Mouse (Mus musculus) CD4-positive, CD25-positive, alpha-beta regulatory T cell, adult 4 months (primary cell): Measurements from ENCODE around the gene Pax2. TPM values are rescaled to one million over a fixed set of nuclear protein-coding genes. Genes with fewer than 3 reads are reported as not detected.
"Not testable (repeated sequence)": the region's sequence is repeated elsewhere in the genome, so short reads cannot be mapped to it uniquely, and the experiment has no call there.

Experiments
- ATAC-seq: one replicate; pipeline ENCODE4 v1.8.0; 2017
- polyA plus RNA-seq, 2 experiments: library from polyadenylated mRNA; unstranded; fragments of 100-300 nt; shearing (Covaris generic); gene quantifications; one replicate each; pipeline ENCODE4 v1.2.1; 2017

Pax2 gene
- polyA plus RNA-seq, 2 experiments from 2014 or later, result 0.13 TPM; not detected in 1

- ATAC-seq, result no peak
Measured at GRCm38 (mm10) chr19:44835931-44836861, 80.4 kb downstream of the Pax2 start.

GRCm38 (mm10) chr19:44837426-44838205, 81.8 kb downstream of the Pax2 start:
- no peak for ATAC-seq

- no peak for ATAC-seq
Measured at GRCm38 (mm10) chr19:44838321-44838720, 82.5 kb downstream of the Pax2 start.

GRCm38 (mm10) chr19:44842661-44843060, 86.8 kb downstream of the Pax2 start:
- ATAC-seq, result not testable (repeated sequence)

GRCm38 (mm10) chr19:44849465-44849864, 93.6 kb downstream of the Pax2 start:
- no peak for ATAC-seq

GRCm38 (mm10) chr19:44858671-44859070, 102.8 kb downstream of the Pax2 start:
- ATAC-seq, result no peak

- ATAC-seq, result no peak
Measured at GRCm38 (mm10) chr19:44868766-44869165, 112.9 kb downstream of the Pax2 start.

GRCm38 (mm10) chr19:44874186-44874898, 118.5 kb downstream of the Pax2 start:
- no peak for ATAC-seq

- no peak for ATAC-seq
Measured at GRCm38 (mm10) chr19:44874928-44875327, 119.1 kb downstream of the Pax2 start.

- ATAC-seq, result no peak
Measured at GRCm38 (mm10) chr19:44875718-44876117, 119.9 kb downstream of the Pax2 start.

- no peak for ATAC-seq
Measured at GRCm38 (mm10) chr19:44876529-44876928, 120.7 kb downstream of the Pax2 start.

GRCm38 (mm10) chr19:44882552-44883024, 126.7 kb downstream of the Pax2 start:
- ATAC-seq, result no peak

GRCm38 (mm10) chr19:44884331-44884730, 128.5 kb downstream of the Pax2 start:
- no peak for ATAC-seq

GRCm38 (mm10) chr19:44886475-44886874, 130.6 kb downstream of the Pax2 start:
- ATAC-seq, result no peak

Other genes starting within 250 kb of the Pax2 start
- 1 to 10 TPM; 1.1 to 5.7 TPM for gene Sec31b, start 210.2 kb upstream of the Pax2 start, polyA plus RNA-seq
- gene Gm20538, start 203.2 kb upstream of the Pax2 start, polyA plus RNA-seq, result not detected
- 100 to 1,000 TPM; 240 to 266 TPM for gene Ndufb8, start 200.6 kb upstream of the Pax2 start, polyA plus RNA-seq
- gene Hif1an, start 193.2 kb upstream of the Pax2 start, polyA plus RNA-seq, result 10 to 100 TPM; 16.5 to 26.2 TPM
- 10 to 100 TPM; 24.7 to 28.4 TPM for gene Slf2, start 175.1 kb downstream of the Pax2 start, polyA plus RNA-seq
- gene Sema4g, start 233.1 kb downstream of the Pax2 start, polyA plus RNA-seq, result under 1 TPM; 0.14 to 0.31 TPM
- 10 to 100 TPM in 1 of 2 experiments, 1 to 10 TPM in 1; 8.6 to 20.3 TPM for gene Twnk, start 249.6 kb downstream of the Pax2 start, polyA plus RNA-seq